Mouse (Mus musculus) retina, postnatal 7 days (tissue): ENCODE results near the gene Fchsd2.
A peak's percentile ranks its signal among the peaks of the same experiment; 100 is the strongest.

Source experiments
- DNase-seq: peaks from one replicate; pipeline ENCODE4 v3.0.0-alpha.2; 2012; ENCODE audit warnings: low read depth, low spot score

The Fchsd2 gene

GRCm38 (mm10) chr7:101287820-101288219, 195.2 kb downstream of the Fchsd2 start:
- no peak for DNase-seq

DNA sequence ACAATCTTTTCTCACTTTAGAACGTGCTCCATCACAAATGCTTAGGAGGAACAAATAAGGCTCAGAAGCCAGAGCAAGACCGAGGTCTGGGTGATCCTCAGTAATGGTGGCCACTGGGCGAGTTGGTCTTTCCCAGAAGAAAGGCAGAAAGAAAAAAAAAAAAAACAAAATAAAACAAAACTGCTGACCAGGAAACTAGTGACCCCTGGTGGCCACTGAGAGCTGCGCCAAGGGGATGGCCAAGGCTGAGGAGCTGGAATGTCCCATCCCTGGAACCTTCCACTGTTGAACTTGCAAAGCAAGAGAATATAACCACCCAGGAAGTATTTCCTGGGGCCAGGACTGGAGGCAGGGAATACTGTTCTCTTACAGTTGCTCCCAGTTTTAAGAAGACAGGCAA, 195.8 kb downstream of the Fchsd2 start:
- no peak for DNase-seq

GRCm38 (mm10) chr7:101290401-101290800, 197.7 kb downstream of the Fchsd2 start:
- no peak for DNase-seq

GRCm38 (mm10) chr7:101291211-101291610, 198.5 kb downstream of the Fchsd2 start:
- DNase-seq = no peak

DNA sequence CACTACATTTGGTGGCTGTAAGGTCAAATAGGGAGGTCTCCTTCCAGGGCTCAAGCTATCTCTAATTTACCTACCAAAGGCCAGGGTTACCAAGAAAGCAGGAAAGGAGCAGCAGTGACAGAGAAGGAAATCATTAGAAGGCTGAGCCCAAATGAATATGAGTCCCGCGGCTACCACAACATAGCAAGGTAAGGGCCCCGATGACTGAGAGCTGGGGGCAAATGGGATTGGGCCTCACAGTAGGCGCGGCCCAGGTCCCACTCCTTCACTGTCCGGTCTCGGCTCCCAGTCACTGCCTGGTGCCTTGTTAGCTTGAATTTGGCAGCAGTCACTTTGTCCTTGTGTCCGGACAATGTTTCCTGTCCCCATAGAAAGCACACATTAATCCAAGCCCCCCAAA, 199.0 kb downstream of the Fchsd2 start:
- no peak for DNase-seq

GRCm38 (mm10) chr7:101292086-101292485, 199.4 kb downstream of the Fchsd2 start:
- DNase-seq = no peak

DNA sequence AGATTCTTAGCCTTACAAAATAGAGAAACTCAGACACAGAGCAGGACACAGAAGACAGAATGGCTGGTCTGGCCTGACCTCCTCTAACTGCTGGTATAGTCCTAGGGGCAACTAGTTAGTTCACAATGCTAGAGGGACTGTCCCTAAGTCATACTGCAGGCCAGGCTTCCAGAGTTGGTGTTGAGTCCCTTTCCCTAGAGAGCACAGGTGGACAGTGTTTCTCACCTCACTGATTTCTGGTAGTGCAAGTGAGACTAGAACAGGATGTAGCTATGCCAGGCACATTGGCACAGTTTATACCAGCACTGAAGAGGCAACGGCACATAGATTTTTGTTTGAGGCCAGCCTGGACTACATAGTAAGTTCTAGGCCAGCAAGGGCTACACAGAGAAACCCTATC, 200.0 kb downstream of the Fchsd2 start:
- DNase-seq = no peak

GRCm38 (mm10) chr7:101293138-101293537, 200.5 kb downstream of the Fchsd2 start:
- DNase-seq = no peak

DNA sequence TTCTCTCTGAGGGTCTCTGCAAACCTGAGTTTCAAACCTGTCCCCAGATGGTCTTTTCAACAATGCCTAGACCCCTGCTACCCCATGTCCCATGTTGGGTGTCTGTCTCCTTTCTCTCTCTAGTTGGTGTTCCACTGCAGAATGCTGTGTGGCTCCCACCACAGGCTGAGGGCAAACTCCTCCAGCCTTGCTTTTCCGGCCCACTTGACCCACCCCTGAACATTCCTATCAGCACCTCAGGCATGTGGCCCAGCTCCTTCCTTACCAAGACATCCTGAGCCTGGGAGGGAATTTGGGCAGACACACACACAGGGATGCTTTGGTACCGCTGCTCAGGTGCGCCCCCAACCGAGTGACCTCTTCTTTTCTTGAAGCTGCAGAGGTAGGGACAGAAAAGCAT, 200.9 kb downstream of the Fchsd2 start:
- DNase-seq = no peak

- no peak for DNase-seq
Observed at GRCm38 (mm10) chr7:101295438-101295837, 202.8 kb downstream of the Fchsd2 start.

GRCm38 (mm10) chr7:101296252-101297022, 203.8 kb downstream of the Fchsd2 start:
- DNase-seq = peak; percentile 80

GRCm38 (mm10) chr7:101297023-101297405, 204.4 kb downstream of the Fchsd2 start:
- no peak for DNase-seq

DNA sequence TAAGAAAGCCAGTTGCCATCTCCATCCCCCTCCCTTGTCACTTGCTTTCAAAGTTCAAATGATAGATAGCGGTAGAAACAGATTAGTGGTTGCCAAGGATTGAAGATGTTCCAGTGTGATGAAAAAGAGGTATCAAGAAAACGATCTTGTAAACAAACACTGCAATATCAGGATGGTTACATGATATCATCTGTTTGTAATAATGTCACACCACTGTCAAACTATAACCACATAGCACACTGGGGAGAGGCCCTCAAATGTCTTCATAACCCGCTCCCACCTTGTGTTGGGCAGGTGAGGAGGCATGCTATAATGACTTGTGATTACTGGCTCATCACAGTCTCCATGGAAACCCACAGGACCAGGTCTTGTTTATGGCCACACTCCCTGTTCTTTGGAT, 205.7 kb downstream of the Fchsd2 start:
- DNase-seq = no peak

GRCm38 (mm10) chr7:101301361-101301880, 208.8 kb downstream of the Fchsd2 start:
- no peak for DNase-seq

DNA sequence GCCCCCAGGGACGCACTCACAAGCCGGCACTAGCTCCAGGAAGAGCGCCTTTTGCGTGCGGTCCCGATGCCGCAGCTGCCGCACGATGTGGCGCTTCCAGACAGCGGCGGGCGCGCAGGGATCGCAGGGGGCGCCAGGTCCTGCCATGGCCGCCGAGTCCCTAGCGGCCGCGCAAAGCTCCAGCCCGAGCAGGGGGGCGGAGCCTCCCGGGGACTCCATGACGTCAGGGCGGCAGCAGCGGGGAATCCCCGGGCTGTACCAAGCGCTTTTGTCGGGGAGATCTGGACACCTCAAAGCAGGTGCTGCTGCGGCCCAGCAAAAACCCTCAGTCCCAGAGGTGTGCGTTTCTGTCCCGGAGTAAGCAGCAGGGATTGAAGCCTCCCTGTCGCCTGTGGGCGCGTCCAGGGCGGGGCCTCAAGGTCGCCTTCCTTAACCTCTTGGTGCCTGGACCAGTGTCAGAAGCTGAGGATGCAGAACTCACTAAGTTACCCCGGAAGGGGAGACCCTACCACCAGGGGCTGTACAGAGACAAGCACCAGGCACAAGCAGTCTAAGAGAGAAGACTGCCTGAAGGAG, 209.3 kb downstream of the Fchsd2 start, which contains the start of gene Atg16l2:
Gene Atg16l2 (minus strand): TSS at position 371 of the 576 bp plus-strand sequence.
- DNase-seq = peak; percentile 96

DNA sequence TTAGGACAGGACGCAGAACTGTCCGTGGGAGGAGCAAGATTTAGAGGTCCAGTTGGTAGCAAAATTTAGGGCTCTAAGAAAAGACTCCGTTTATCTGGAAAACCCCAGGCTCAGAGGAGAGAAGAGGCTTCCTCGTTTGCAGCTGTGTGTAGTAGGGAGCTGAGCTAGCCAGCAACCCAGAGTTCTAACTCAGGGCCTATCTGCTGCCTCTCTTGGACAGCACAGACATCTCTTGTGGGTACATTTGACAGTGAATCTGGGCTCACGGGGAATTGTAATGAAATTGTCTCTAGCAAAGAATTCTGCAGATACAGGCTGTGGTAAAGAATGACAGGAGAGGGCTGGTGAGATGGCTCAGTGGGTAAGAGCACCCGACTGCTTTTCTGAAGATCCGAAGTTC, 210.0 kb downstream of the Fchsd2 start:
- no peak for DNase-seq

- DNase-seq = no peak
Observed at GRCm38 (mm10) chr7:101306841-101307240, 214.2 kb downstream of the Fchsd2 start.

- no peak for DNase-seq
Observed at GRCm38 (mm10) chr7:101309985-101310326, 217.3 kb downstream of the Fchsd2 start.

DNA sequence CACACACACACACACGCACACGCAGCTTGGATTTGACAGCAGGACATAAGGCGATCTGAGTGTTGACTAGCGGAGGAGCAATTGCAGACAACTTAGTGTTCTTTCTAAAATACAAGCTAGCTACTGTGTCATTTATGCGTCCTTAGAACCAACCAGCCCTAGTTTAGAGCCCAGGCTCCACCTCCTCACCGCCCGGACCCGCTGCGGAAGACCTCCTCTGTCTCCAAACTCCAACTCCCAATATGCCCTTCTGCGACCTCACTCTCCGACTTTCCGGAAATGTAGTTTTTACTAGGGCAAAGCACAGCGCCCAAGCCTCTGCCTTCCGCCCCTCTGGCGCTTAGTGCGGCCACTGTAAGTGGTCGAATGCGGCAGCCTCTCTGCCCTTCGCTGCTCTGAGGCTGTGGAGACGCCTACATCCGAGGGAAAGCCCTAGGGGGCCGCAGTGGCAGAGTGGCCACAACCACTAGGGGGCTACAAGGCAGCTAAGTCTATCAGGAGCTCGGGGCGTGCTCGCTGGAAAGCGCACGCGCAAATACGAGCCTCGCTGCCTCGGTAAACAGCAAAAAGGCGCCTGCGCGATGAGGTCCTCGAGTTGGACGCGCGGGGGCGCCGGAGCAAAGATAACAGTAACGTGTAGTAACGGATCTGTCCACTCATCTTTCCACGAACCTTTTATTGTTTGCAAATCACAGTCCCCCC, 217.8 kb downstream of the Fchsd2 start:
- peak; percentile 98 for DNase-seq

GRCm38 (mm10) chr7:101311061-101311460, 218.4 kb downstream of the Fchsd2 start:
- DNase-seq = no peak

- no peak for DNase-seq
Observed at GRCm38 (mm10) chr7:101313033-101313432, 220.4 kb downstream of the Fchsd2 start.

DNA sequence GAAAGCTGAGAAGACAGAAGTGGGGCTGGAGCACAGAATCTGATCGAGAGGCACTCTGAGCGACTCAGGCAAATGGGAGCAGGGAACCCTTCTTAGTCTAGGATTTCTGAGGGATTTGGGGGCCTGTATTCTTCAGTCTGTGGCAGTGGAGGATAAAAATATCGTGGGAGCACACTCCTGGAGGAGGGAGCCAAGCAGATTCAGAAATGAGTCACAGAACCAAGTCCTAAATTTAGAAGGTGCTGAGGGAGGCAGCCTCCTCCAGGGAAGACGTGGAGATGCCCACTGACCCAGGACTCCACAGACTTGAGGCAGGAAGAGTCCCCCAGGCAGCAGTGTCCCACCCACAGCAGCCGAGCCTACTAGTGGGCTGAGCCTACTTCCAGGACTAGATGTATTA, 221.7 kb downstream of the Fchsd2 start:
- no peak for DNase-seq

GRCm38 (mm10) chr7:101315699-101316098, 223.0 kb downstream of the Fchsd2 start:
- DNase-seq = no peak
